In genomic region chr17:67735722-67736121, GRCm38 (mm10) we compare ENCODE assay signal across 25 mouse cellular contexts. TPM values are rescaled to one million over a fixed set of nuclear protein-coding genes. Genes with fewer than 3 reads are reported as not detected.
DNase-seq lines count a peak whose midpoint lies in the region; ATAC-seq and TF ChIP-seq lines count a peak whose summit lies in the region.
"Had no signal": no experiment of that assay in that cellular context is flagged by ENCODE, and none has a peak within 500 bp of the region (broad histone marks: within the 10 kb centered on the region; RNA-seq: fewer than 3 reads in every experiment).

No protein-coding gene starts in this region.

- no peak overlapping the region for H3K4me2 ChIP-seq in kidney, embryonic 16.5 days (replicated peaks; ENCODE audit: low read depth, low read length)
- H3K4me2 ChIP-seq in intestine, embryonic 16.5 days (ENCODE audit: low read depth, low read length): no peak overlapping the region
- H3K4me2 ChIP-seq: embryonic facial prominence, embryonic 13.5 days; embryonic facial prominence, embryonic 15.5 days; forebrain, embryonic 13.5 days; forebrain, embryonic 15.5 days had no signal

- H3K27ac ChIP-seq in kidney, adult 2 months (ENCODE audit: insufficient read depth, low read depth, low read length): no peak overlapping the region
- no peak overlapping the region for H3K27ac ChIP-seq in kidney, embryonic 16.5 days (ENCODE audit: low read length)
- no peak overlapping the region for H3K27ac ChIP-seq in intestine, embryonic 16.5 days (ENCODE audit: low read length)
- H3K27ac ChIP-seq: embryonic facial prominence, embryonic 13.5 days; embryonic facial prominence, embryonic 15.5 days; forebrain, embryonic 13.5 days; forebrain, embryonic 15.5 days had no signal

- H3K4me3 ChIP-seq in kidney, adult 2 months (ENCODE audit: insufficient read depth, low read depth, low read length): no peak overlapping the region
- no peak overlapping the region for H3K4me3 ChIP-seq in kidney, embryonic 16.5 days (ENCODE audit: low read length)
- no peak overlapping the region for H3K4me3 ChIP-seq in intestine, embryonic 16.5 days (ENCODE audit: low read length)
- H3K4me3 ChIP-seq: embryonic facial prominence, embryonic 13.5 days; embryonic facial prominence, embryonic 15.5 days; erythroblast, embryonic 14.5 days; forebrain, embryonic 13.5 days; forebrain, embryonic 15.5 days had no signal

- H3K9me3 ChIP-seq in kidney, embryonic 16.5 days (ENCODE audit: low read length): no peaks in the 10 kb centered on the region
- H3K9me3 ChIP-seq in intestine, embryonic 16.5 days (ENCODE audit: control insufficient read depth, low read length): no peaks in the 10 kb centered on the region
- H3K9me3 ChIP-seq: embryonic facial prominence, embryonic 13.5 days; embryonic facial prominence, embryonic 15.5 days; forebrain, embryonic 13.5 days; forebrain, embryonic 15.5 days had no signal

- DNase-seq in kidney, adult 2 months: peak; percentile 42
- DNase-seq in kidney, adult 9 months: no peak
- DNase-seq in kidney, postnatal 25 days: no peak
- peak; percentile 75 for DNase-seq in yolk sac, embryonic 10.5 days (ENCODE audit: low spot score)
- DNase-seq in layer of hippocampus, postnatal 10 days (ENCODE audit: low spot score in 2 of 2): no peak
- DNase-seq: adrenal gland, adult 2 months; adrenal gland, postnatal 10 days; adrenal gland, postnatal 25 days; cerebellum, adult 11 months; cerebellum, adult 18-20 months; cerebellum, adult 8-10 months; cerebellum, adult 9-11 months; cerebellum, postnatal 14 days; cerebellum, postnatal 36 days; embryo, embryonic 11 days had no signal

- H3K9ac ChIP-seq in kidney, embryonic 16.5 days (replicated peaks; ENCODE audit: low read length): no peak overlapping the region
- H3K9ac ChIP-seq in intestine, embryonic 16.5 days (ENCODE audit: low read depth, low read length): no peak overlapping the region
- H3K9ac ChIP-seq: embryonic facial prominence, embryonic 13.5 days; embryonic facial prominence, embryonic 15.5 days; forebrain, embryonic 13.5 days; forebrain, embryonic 15.5 days had no signal

- no peak for TF ChIP-seq CTCF in kidney, adult 2 months (conservative IDR thresholded peaks at IDR 0.05; ENCODE audit: insufficient read depth, insufficient read length, low read depth, low read length)

- H3K27me3 ChIP-seq in kidney, adult 2 months (replicated peaks; ENCODE audit: control insufficient read depth, insufficient read depth, low read length): no peaks in the 10 kb centered on the region
- no peaks in the 10 kb centered on the region for H3K27me3 ChIP-seq in kidney, embryonic 16.5 days (ENCODE audit: insufficient read depth, low read length)
- H3K27me3 ChIP-seq in intestine, embryonic 16.5 days (replicated peaks; ENCODE audit: control insufficient read depth, insufficient read depth, low read length): no peaks in the 10 kb centered on the region
- H3K27me3 ChIP-seq: embryonic facial prominence, embryonic 13.5 days; embryonic facial prominence, embryonic 15.5 days; forebrain, embryonic 13.5 days; forebrain, embryonic 15.5 days had no signal

- H3K4me1 ChIP-seq in kidney, adult 2 months (ENCODE audit: control insufficient read depth, insufficient read depth, low read length): peaks cover 10% of the 10 kb centered on the region; the same call in 1 of the 2 replicates
- peaks cover 11% of the 10 kb centered on the region; the same call in 1 of the 2 replicates for H3K4me1 ChIP-seq in kidney, embryonic 16.5 days (ENCODE audit: insufficient read depth, low read length)
- peaks cover 13% of the 10 kb centered on the region for H3K4me1 ChIP-seq in intestine, embryonic 16.5 days (ENCODE audit: control insufficient read depth, insufficient read depth, low read length)
- H3K4me1 ChIP-seq: embryonic facial prominence, embryonic 15.5 days; forebrain, embryonic 13.5 days; forebrain, embryonic 15.5 days had no signal

- TF ChIP-seq POLR2A in kidney, adult 2 months (IDR thresholded peaks at IDR 0.05; ENCODE audit: low read depth, low read length): no peak

- WGBS in kidney, adult 2 months: 35% methylated on average over 6 of the region's 6 CpGs
- WGBS in kidney, embryonic 16.5 days: 56% methylated on average over 6 of the region's 6 CpGs
- 41% methylated on average over 6 of the region's 6 CpGs for WGBS in intestine, embryonic 16.5 days

- ATAC-seq in kidney, embryonic 16.5 days (ENCODE audit: low FRiP score, low TSS enrichment): peak; percentile 73; the same call in 1 of the 2 replicates
- peak; percentile 46 for ATAC-seq in intestine, embryonic 16.5 days
- ATAC-seq: forebrain, embryonic 13.5 days; forebrain, embryonic 15.5 days had no signal

- no peaks in the 10 kb centered on the region for H3K36me3 ChIP-seq in kidney, adult 2 months (ENCODE audit: control insufficient read depth, insufficient read depth, low read length)
- peaks cover 12% of the 10 kb centered on the region for H3K36me3 ChIP-seq in kidney, embryonic 16.5 days (ENCODE audit: insufficient read depth, low read length)
- no peaks in the 10 kb centered on the region for H3K36me3 ChIP-seq in intestine, embryonic 16.5 days (ENCODE audit: control insufficient read depth, insufficient read depth, low read length)
- H3K36me3 ChIP-seq: embryonic facial prominence, embryonic 13.5 days; embryonic facial prominence, embryonic 15.5 days had no signal

RNA-seq across cellular contexts. Expression of gene Lama1, which starts 38.7 kb away (rescaled TPM):
- 8.1 and 11.4 TPM in 2 replicates for polyA plus RNA-seq in kidney, adult 2 months (2012; rRNA removed)
- 45.6 and 50.7 TPM in 2 replicates for polyA plus RNA-seq in kidney, embryonic 16.5 days (2015; fragmentation: Nextera tagmentation; extraction: Ambion mirVana)
- polyA plus RNA-seq in intestine, embryonic 16.5 days (2015; fragmentation: Nextera tagmentation; extraction: Ambion mirVana): 1.6 TPM in 2 replicates
- 1 to 10 TPM; 8.1 to 8.2 TPM for total RNA-seq in layer of hippocampus, postnatal 10 days (2021)
- total RNA-seq: common myeloid progenitor, adult 5-6 weeks; MEL had no signal
- polyA plus RNA-seq: C2C12; erythroblast, embryonic 14.5 days had no signal

Comparison
In these comparisons a context has a peak if more than half of its experiments do, and no peak if none do; other contexts are left out.
1. DNase-seq: peak in kidney, adult 2 months (single experiment) and yolk sac, embryonic 10.5 days (single experiment); none in kidney, adult 9 months (single experiment), kidney, postnatal 25 days (0 of 2) and layer of hippocampus, postnatal 10 days (0 of 2).